Comparison of ENCODE assay signal across 32 mouse cellular contexts in the genomic region with DNA sequence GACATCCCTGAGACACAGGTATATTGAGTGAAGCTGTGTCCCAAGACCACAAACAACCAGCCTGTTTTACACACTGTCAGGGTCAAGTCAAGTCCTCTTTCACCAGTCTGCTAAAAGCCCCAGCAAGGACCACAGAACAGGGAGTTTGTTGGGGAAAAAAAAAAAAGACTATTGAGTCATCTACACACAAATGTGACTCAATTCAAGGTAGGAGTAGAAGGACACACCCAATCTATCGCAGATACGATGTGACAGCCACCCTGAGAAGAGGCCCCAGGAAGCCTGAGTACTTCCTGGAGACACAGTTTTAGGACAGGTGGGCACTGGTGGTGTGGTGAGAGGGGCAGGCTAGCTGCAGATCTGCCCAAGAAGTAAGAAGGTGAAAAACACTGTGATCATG. TPM values are rescaled to one million over a fixed set of nuclear protein-coding genes. Genes with fewer than 3 reads are reported as not detected.
A peak's percentile ranks its signal among the peaks of the same experiment; 100 is the strongest.
DNase-seq lines count a peak whose midpoint lies in the region; ATAC-seq lines count a peak whose summit lies in the region.
"Had no signal": no experiment of that assay in that cellular context is flagged by ENCODE, and none has a peak within 500 bp of the region (broad histone marks: within the 10 kb centered on the region; RNA-seq: fewer than 3 reads in every experiment).

No protein-coding gene starts in this region.

- no peak for DNase-seq in embryonic facial prominence, embryonic 10.5 days (ENCODE audit: low spot score)
- peak; percentile 34 for DNase-seq in CD4-positive helper T cell, adult 2 months (ENCODE audit: low read depth, low spot score)
- peak; percentile 71 for DNase-seq in induced T-regulatory cell, adult 2 months (ENCODE audit: low read depth)
- DNase-seq in kidney, postnatal 36 days, result no peak
- no peak for DNase-seq in layer of hippocampus, postnatal 14 days (ENCODE audit: low spot score in 2 of 2)
- DNase-seq: adrenal gland, adult 8-10 months; cerebellum, adult 8-10 months; cerebellum, postnatal 25 days; gastrocnemius, adult 2 months; heart, postnatal 14 days; kidney, adult 18-20 months; kidney, postnatal 4 days; liver; lung, adult 2 months; lung, postnatal 10 days; midbrain, embryonic 14.5 days; retina, postnatal 1 day; right cerebral cortex, postnatal 14 days; thymus, adult 18-20 months; thymus, postnatal 25 days had no signal

- 0 out of 2 replicates have a peak overlapping the region, but pooled peaks have one; percentile 24 for H3K27ac ChIP-seq in embryonic facial prominence, embryonic 15.5 days (replicated peaks)
- H3K27ac ChIP-seq in embryonic facial prominence, embryonic 10.5 days (replicated peaks), result no peak overlapping the region
- H3K27ac ChIP-seq in stomach, embryonic 16.5 days (ENCODE audit: low read length), result peak overlapping the region; percentile 49; the same call in 1 of the 2 replicates
- H3K27ac ChIP-seq in forebrain, embryonic 15.5 days (replicated peaks), result no peak overlapping the region
- H3K27ac ChIP-seq: hindbrain, embryonic 10.5 days; hindbrain, embryonic 15.5 days; liver, embryonic 14.5 days; macrophage; neural tube, embryonic 15.5 days; stomach, embryonic 15.5 days had no signal

- ATAC-seq in embryonic facial prominence, embryonic 15.5 days (ENCODE audit: insufficient number of reproducible peaks, low FRiP score, low TSS enrichment, low read depth), result no peak
- ATAC-seq in stomach, embryonic 16.5 days (ENCODE audit: insufficient read depth, low FRiP score), result no peak
- ATAC-seq in forebrain, embryonic 15.5 days (replicated peaks), result no peak
- ATAC-seq: forebrain, embryonic 14.5 days had no signal

- no peak overlapping the region for H3K9ac ChIP-seq in embryonic facial prominence, embryonic 15.5 days
- no peak overlapping the region for H3K9ac ChIP-seq in stomach, embryonic 16.5 days (ENCODE audit: low read length)
- no peak overlapping the region for H3K9ac ChIP-seq in forebrain, embryonic 15.5 days (replicated peaks)
- H3K9ac ChIP-seq: heart, embryonic 12.5 days; hindbrain, embryonic 15.5 days; liver, embryonic 14.5 days; neural tube, embryonic 15.5 days; stomach, embryonic 15.5 days had no signal

- 0 out of 2 replicates have a peak, but pooled peaks cover 1% of the 10 kb centered on the region for H3K4me1 ChIP-seq in embryonic facial prominence, embryonic 15.5 days
- H3K4me1 ChIP-seq in embryonic facial prominence, embryonic 10.5 days, result peaks cover 2% of the 10 kb centered on the region; the same call in 1 of the 2 replicates
- peaks cover 2% of the 10 kb centered on the region; the same call in 1 of the 2 replicates for H3K4me1 ChIP-seq in stomach, embryonic 16.5 days (ENCODE audit: control insufficient read depth, insufficient read depth, low read length)
- H3K4me1 ChIP-seq in forebrain, embryonic 15.5 days, result peaks cover 3% of the 10 kb centered on the region; the same call in 1 of the 2 replicates
- H3K4me1 ChIP-seq: hindbrain, embryonic 10.5 days; hindbrain, embryonic 15.5 days; neural tube, embryonic 15.5 days; stomach, embryonic 15.5 days had no signal

- no peaks in the 10 kb centered on the region for H3K27me3 ChIP-seq in embryonic facial prominence, embryonic 15.5 days
- no peaks in the 10 kb centered on the region for H3K27me3 ChIP-seq in embryonic facial prominence, embryonic 10.5 days (replicated peaks; ENCODE audit: low read depth, poor library complexity, severe bottlenecking)
- H3K27me3 ChIP-seq in stomach, embryonic 16.5 days (ENCODE audit: control insufficient read depth, insufficient read depth, low read length), result no peaks in the 10 kb centered on the region
- H3K27me3 ChIP-seq in forebrain, embryonic 15.5 days, result no peaks in the 10 kb centered on the region
- H3K27me3 ChIP-seq: heart, embryonic 12.5 days; hindbrain, embryonic 15.5 days; neural tube, embryonic 15.5 days; stomach, embryonic 15.5 days had no signal

- H3K36me3 ChIP-seq in embryonic facial prominence, embryonic 15.5 days, result peaks cover 38% of the 10 kb centered on the region
- H3K36me3 ChIP-seq in embryonic facial prominence, embryonic 10.5 days (replicated peaks), result peaks cover 46% of the 10 kb centered on the region
- peaks cover 17% of the 10 kb centered on the region; the same call in 1 of the 2 replicates for H3K36me3 ChIP-seq in stomach, embryonic 16.5 days (ENCODE audit: control insufficient read depth, insufficient read depth, low read length)
- no peaks in the 10 kb centered on the region for H3K36me3 ChIP-seq in forebrain, embryonic 15.5 days
- H3K36me3 ChIP-seq: hindbrain, embryonic 15.5 days; neural tube, embryonic 15.5 days had no signal

- no peaks in the 10 kb centered on the region for H3K9me3 ChIP-seq in embryonic facial prominence, embryonic 15.5 days (replicated peaks)
- H3K9me3 ChIP-seq in embryonic facial prominence, embryonic 10.5 days, result no peaks in the 10 kb centered on the region
- H3K9me3 ChIP-seq in stomach, embryonic 16.5 days (replicated peaks; ENCODE audit: control insufficient read depth, low read length), result no peaks in the 10 kb centered on the region
- no peaks in the 10 kb centered on the region for H3K9me3 ChIP-seq in forebrain, embryonic 15.5 days
- H3K9me3 ChIP-seq: hindbrain, embryonic 10.5 days; hindbrain, embryonic 15.5 days; neural tube, embryonic 15.5 days had no signal

- 76% methylated on average over 2 of the region's 2 CpGs for WGBS in embryonic facial prominence, embryonic 15.5 days
- 96% methylated on average over 2 of the region's 2 CpGs for WGBS in embryonic facial prominence, embryonic 10.5 days
- WGBS in stomach, embryonic 16.5 days, result 53% methylated on average over 2 of the region's 2 CpGs
- 92% methylated on average over 2 of the region's 2 CpGs for WGBS in forebrain, embryonic 15.5 days

- H3K4me2 ChIP-seq in embryonic facial prominence, embryonic 15.5 days (replicated peaks), result no peak overlapping the region
- H3K4me2 ChIP-seq in stomach, embryonic 16.5 days (ENCODE audit: low read depth, low read length), result no peak overlapping the region
- no peak overlapping the region for H3K4me2 ChIP-seq in forebrain, embryonic 15.5 days (replicated peaks)
- H3K4me2 ChIP-seq: hindbrain, embryonic 15.5 days; neural tube, embryonic 15.5 days; stomach, embryonic 15.5 days had no signal

- no peak overlapping the region for H3K4me3 ChIP-seq in embryonic facial prominence, embryonic 15.5 days (replicated peaks)
- H3K4me3 ChIP-seq in embryonic facial prominence, embryonic 10.5 days, result no peak overlapping the region
- H3K4me3 ChIP-seq in stomach, embryonic 16.5 days (replicated peaks; ENCODE audit: low read length), result no peak overlapping the region
- no peak overlapping the region for H3K4me3 ChIP-seq in forebrain, embryonic 15.5 days
- H3K4me3 ChIP-seq: gastrocnemius, adult 2 months; heart, embryonic 12.5 days; hindbrain, embryonic 10.5 days; hindbrain, embryonic 15.5 days; neural tube, embryonic 15.5 days; stomach, embryonic 15.5 days had no signal

RNA-seq across cellular contexts. Expression of a gene that starts 21.6 kb away (rescaled TPM):
- 101 and 108 TPM in 2 replicates for polyA plus RNA-seq in embryonic facial prominence, embryonic 15.5 days (2015; fragmentation: Nextera tagmentation; extraction: Ambion mirVana)
- 97.1 and 101 TPM in 2 replicates for polyA plus RNA-seq in embryonic facial prominence, embryonic 10.5 days (2016; fragmentation: Nextera tagmentation; extraction: Ambion mirVana)
- polyA plus RNA-seq in stomach, embryonic 16.5 days (2015; fragmentation: Nextera tagmentation; extraction: Ambion mirVana), result 134 and 155 TPM in 2 replicates
- polyA plus RNA-seq in forebrain, embryonic 15.5 days (2015; fragmentation: Nextera tagmentation; extraction: Ambion mirVana), result 22.3 and 25.3 TPM in 2 replicates
- total RNA-seq in layer of hippocampus, postnatal 14 days (2021), result 10 to 100 TPM; 27.1 to 30.9 TPM

RNA-seq across cellular contexts. Expression of a gene that starts 52.7 kb away (rescaled TPM):
- polyA plus RNA-seq in embryonic facial prominence, embryonic 15.5 days (2015; fragmentation: Nextera tagmentation; extraction: Ambion mirVana), result 1.5 and 1.7 TPM in 2 replicates
- 0.69 and 1.5 TPM in 2 replicates for polyA plus RNA-seq in embryonic facial prominence, embryonic 10.5 days (2016; fragmentation: Nextera tagmentation; extraction: Ambion mirVana)
- polyA plus RNA-seq in stomach, embryonic 16.5 days (2015; fragmentation: Nextera tagmentation; extraction: Ambion mirVana), result 2.0 TPM in 2 replicates
- 4.6 and 6.0 TPM in 2 replicates for polyA plus RNA-seq in forebrain, embryonic 15.5 days (2015; fragmentation: Nextera tagmentation; extraction: Ambion mirVana)
- 10 to 100 TPM; 15.1 to 15.3 TPM for total RNA-seq in layer of hippocampus, postnatal 14 days (2021)
- total RNA-seq: monocyte, adult 5-6 weeks had no signal

Comparison
In these comparisons a context has a peak if more than half of its experiments do, and no peak if none do; other contexts are left out.
1. H3K27ac ChIP-seq: peak in embryonic facial prominence, embryonic 15.5 days (single experiment) and stomach, embryonic 16.5 days (single experiment); none in embryonic facial prominence, embryonic 10.5 days (single experiment) and forebrain, embryonic 15.5 days (single experiment).
2. DNase-seq: peak in CD4-positive helper T cell, adult 2 months (single experiment) and induced T-regulatory cell, adult 2 months (single experiment); none in embryonic facial prominence, embryonic 10.5 days (single experiment), kidney, postnatal 36 days (0 of 2) and layer of hippocampus, postnatal 14 days (0 of 2).